Mouse (Mus musculus) C2C12 (cell line): ENCODE data around the gene H2afy2.

Experiments
- CEBPB ChIP-seq: IDR thresholded peaks from one replicate; pipeline ENCODE4 v1.6.1; 2011; ENCODE audit warnings: low read depth, mild to moderate bottlenecking, control low read depth, moderate library complexity
- CTCF ChIP-seq: IDR thresholded peaks from one replicate; pipeline ENCODE4 v1.5.1; 2011; ENCODE audit not compliant: control insufficient read depth, insufficient read depth, insufficient read length
- FOSL1 ChIP-seq: IDR thresholded peaks from one replicate; pipeline ENCODE4 v1.8.0; 2011; ENCODE audit warnings: mild to moderate bottlenecking, low read length; ENCODE audit not compliant: poor library complexity, insufficient read depth, severe bottlenecking
- MAX ChIP-seq: IDR thresholded peaks from one replicate; pipeline ENCODE4 v1.6.1; 2011; ENCODE audit warnings: mild to moderate bottlenecking, control low read depth
- MYOD1 ChIP-seq: IDR thresholded peaks from one replicate; pipeline ENCODE4 v1.6.1; 2011; ENCODE audit warnings: low read depth; ENCODE audit not compliant: control insufficient read depth, insufficient read length
- MYOG ChIP-seq: IDR thresholded peaks from one replicate; pipeline ENCODE4 v1.6.1; 2011; ENCODE audit not compliant: control insufficient read depth, insufficient read length; ENCODE audit errors: extremely low read depth
- USF1 ChIP-seq: IDR thresholded peaks from one replicate; pipeline ENCODE4 v1.6.1; 2011; ENCODE audit warnings: low read depth, mild to moderate bottlenecking, control low read depth, moderate library complexity

DNA sequence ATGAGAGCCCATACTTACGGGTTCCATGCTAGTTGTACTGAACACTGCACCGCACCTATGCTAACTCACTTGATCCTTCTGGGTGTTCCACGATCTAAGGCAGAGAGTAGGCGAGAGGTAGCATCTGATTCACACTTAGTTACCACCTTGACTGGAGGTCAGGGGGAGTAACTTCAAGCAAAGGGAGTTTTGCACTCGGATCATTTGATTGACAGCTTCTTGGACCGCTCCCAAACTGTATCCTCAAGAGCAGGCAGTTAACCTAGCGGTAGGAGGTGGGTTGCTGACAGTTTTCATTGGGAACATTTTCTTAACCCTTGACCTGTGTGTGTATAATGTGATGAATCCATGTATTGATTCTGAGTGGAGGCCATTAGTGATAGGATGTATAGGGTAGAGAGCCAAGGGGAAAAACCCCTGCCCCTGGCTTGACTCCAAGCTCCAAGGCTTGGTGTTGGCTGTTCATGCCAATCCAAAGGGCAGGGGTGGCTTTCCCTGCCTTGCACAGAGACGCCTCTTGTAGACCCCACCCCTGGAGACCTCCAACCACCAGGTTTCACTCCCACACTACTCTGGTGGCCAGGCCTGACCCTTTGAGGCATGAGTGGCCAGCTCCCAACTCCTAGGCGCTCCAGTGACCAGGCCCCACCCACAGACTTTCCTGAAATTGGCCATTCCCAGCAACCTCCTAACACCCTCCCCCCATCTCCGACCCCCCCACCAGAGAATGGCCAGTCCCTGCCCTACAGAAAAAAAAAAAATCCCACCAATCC is 3.8 kb upstream of the H2afy2 start:
- TF ChIP-seq CTCF (no peak), USF1 (no peak), MAX (no peak), MYOD1 (no peak), MYOG (no peak), FOSL1 (no peak), CEBPB (no peak)
